Mouse (Mus musculus) retina, embryonic 14.5 days (tissue): Measurements from ENCODE around the gene Gm11172.
A peak's percentile ranks its signal among the peaks of the same experiment; 100 is the strongest.

Experiments used
- DNase-seq: peaks from one replicate; pipeline ENCODE4 v3.0.0-alpha.2; 2015; ENCODE audit warnings: low spot score

The Gm11172 gene

DNA sequence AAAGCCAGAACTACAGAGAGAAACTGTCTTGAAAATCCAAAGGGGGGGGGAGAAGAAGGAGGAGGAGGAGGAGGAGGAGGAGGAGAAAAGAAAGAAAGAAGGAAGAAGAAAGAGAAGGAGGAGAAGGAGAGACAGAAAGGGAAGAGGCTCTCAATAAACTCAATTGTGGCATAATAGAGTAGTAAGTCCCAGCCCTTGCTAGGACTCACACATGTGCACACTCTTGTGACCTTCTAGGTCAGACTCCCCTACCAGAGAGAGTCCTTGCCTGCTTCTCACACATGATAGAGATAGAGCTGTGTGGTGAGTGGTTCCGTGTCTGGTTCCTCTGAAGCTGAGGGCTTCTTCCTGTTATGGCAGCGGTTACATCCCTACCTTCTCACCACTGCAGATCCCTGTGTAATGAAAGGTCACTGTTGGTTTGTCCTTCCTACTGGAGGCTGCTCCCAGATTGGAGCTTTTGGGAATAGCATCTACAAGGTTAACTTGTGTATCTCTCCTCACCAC lies at the start of gene Gm11172:
Gm11172 (plus strand) TSS at position 51 of the 507 bp plus-strand sequence.
- no peak for DNase-seq

DNA sequence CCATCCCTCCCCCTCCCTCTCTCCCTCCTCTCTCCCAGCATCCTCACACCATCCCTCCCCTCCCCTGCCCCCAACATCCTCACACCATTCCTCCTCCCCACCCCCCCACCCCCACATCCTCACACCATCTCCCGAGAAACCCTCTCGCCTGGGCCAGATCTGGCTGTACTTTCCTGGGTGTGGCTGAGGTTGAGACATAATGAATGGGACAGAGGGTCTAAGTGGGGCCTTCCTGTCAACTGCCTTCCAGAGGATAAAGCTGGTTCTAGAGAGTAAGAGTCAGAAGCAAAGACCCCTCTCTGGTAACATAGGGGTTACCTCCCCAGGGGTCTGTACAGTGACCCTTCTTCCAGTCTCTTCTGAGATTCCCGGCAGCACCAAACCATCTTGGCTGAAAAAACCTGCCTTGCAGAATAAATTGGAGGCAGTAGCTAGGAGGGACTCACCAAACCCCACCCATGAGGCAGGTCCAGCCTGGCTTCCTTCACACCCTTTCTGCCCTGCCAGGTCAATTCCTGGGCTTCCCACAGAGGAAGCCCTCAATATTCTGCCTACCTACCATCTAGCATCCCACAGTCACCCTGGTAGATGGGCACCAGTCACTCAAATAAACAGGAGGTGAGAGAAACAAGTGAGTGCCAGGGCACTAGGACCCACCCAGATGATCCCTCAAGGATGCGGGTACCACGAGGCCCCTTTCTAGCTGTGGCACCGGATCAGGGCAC lies 49.0 kb upstream of the Gm11172 start:
- DNase-seq, result no peak

DNA sequence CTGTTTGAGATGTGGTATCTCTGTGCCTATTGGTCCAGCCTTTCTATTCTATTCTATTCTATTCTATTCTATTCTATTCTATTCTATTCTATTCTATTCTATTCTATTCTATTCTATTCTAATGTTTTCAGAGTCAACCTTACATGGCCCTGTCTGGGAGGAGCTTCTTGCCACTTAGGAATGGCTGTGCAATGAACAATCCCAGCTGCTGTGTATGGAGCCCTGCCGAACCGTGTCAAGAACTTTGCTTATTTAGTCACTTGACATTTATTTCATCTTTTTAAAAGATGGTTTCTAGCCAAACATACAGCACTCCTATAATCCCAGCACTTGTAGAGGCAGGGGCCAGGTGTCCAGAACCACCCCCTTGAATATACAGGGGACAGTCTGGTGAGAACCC lies 48.4 kb upstream of the Gm11172 start:
- no peak for DNase-seq

DNA sequence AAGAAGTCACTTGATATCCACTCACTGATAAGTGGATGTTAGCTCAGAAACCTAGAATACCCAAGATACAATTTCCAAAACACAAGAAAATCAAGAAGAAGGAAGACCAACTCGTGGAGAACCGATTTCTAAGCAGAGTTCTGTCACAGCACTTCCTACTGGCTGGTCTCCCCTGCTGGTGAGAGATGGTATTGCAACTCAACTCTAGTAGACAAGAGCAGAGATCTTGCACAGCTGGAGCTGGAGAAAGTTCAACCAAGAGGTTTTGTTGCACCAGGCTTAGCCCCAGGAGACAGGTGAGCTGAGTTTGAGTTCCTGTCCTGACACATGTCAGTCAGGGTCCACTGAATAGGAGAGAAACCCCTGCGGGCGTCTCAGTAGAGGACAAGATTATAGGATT lies 45.6 kb upstream of the Gm11172 start:
- peak; percentile 88 for DNase-seq

DNA sequence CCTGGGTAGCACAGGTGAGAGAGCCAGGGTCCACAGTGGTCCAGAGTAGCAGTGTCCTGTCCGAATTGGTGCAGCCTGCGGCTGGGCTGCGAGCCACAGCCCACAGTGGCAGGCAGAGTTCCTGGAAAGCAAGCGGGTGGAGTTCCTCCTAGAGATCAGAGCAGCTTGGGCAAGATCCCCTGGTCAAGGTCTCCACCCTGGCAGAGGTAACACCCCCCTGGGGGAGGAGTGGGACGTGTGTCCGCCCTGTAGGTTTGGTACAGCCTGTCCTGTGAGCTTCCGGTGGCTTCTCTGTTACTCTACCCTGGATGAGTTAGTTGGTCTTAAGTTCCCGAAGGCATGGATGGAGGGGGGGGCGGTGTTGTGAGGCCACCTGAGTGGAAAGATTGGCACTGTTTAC lies 43.9 kb upstream of the Gm11172 start:
- no peak for DNase-seq

GRCm38 (mm10) chr16:10769661-10770060 lies 43.1 kb upstream of the Gm11172 start:
- DNase-seq, result no peak

DNA sequence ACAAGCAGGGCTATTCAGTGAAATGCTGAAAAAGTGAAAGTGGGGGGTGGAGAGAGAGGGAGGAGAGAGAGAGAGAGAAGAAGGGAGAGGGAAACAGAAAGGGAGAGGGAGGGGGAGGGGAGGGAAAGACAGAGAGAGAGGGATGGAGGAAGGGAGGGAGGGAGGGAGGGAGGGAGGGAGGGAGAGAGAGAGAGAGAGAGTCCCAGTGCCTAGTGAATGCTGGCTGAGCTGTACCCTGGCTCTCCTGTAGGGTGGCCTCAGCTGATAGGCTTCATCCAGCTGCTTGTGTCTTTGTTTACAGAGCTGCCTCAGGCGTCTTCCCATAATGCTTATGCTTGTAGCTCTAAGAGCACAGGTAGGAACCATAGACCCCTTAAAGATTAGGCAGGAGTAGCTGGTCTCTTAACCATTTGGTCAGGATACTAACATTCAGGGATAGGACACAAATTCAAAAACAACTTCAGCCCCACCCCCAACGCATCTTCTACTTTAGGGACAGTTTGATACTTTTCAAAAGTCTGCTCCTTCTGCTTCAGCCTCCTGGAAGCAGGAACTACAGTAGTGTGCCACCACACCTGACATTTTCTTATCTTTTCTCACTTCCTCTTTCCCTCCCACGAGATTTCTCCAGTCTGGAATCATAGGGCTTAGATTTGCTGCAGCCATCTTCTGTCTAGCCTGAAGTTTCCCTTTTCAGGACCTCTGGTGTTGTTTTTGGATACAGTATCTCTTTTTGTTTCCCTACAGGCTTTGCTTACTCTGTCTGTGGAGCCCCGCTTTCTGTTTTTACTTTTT lies 42.0 kb upstream of the Gm11172 start:
- DNase-seq, result no peak

GRCm38 (mm10) chr16:10771769-10772510 lies 40.8 kb upstream of the Gm11172 start:
- DNase-seq, result no peak

DNA sequence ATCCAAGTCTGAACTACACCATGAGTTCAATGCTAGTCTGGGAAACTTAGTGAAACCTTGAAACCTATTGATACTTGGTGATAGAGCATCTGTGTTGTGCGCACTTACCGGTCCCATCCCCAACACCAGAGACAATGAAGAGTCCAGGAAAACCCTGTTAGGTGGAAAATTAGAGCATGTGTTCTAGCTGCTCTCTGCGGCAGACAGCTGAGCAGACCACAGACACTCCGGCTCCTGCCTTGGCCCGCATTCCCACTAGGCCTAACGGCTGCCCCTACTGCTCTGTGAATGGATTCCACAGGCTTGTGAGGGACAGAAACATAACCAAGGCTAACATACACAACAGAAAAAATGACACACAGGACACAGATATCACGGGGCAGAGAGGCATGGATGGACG lies 39.2 kb upstream of the Gm11172 start:
- DNase-seq, result no peak

GRCm38 (mm10) chr16:10774726-10775125 lies 38.0 kb upstream of the Gm11172 start:
- DNase-seq, result no peak

- no peak for DNase-seq
Measured at GRCm38 (mm10) chr16:10776322-10776721, 36.4 kb upstream of the Gm11172 start.

- DNase-seq, result no peak
Measured at GRCm38 (mm10) chr16:10777579-10778160, 35.0 kb upstream of the Gm11172 start.

DNA sequence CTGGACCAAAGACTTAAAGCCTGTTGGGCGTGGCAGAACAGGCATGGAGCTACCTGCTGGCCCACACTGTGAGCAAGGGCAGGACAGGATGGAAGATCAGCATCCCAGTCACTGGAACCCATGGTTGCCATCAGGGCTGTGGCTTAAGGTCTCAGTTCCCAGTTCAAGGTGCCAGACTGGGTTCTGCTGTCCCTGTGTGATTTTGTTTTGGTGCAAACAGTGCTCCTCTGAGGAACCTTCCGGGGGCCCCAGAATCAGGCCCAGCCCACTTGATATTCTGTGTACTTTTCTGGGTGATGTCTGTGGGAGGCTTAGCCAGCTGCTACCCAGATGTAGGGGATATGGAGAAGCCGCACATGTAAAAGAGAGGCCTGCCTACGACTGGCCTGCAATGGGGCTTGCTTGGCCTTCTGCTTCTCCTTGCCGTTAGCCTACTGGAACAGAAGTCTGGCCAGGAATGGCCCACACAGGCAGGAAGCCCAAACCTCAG lies 32.0 kb upstream of the Gm11172 start:
- no peak for DNase-seq

- peak; percentile 31 for DNase-seq
Measured at GRCm38 (mm10) chr16:10781862-10782371, 30.8 kb upstream of the Gm11172 start.

DNA sequence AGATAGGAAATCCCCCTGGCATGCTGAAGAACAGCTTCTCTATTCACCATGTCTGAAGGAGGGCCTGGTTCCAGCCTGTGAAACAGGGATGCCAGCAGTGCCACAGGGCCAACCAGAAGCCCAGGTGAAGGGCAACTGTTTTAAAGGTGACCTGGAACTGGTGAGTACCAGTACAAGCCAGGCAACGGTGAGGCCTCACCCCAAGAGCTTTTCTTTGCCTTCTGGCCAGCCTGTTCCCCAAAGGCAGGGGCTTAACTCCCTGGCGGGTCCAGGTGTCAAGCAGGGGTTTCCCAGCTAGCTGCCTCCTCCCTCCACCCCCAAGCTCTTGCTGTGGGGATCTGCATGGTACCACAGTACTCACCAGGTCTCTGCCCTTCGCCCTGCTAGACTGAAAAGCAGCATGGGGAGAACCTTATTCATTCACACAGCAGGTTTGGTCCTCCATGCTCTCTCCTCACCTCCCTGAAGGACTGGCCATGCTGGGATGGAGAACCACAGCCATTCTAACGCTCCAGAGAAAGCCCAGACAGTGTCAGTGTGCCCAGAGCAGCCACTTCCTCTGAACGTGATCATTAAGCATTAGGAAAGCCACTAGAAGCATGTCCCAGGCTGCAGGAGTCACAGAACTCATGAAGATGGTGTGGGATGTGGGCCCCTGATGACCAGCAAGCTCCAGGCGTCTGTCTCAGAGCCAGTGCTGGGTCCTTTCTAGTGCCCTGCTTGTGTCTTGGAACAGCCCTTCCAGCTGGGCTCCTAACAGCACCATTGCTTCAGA lies 30.2 kb upstream of the Gm11172 start:
- no peak for DNase-seq

GRCm38 (mm10) chr16:10783152-10783434 lies 29.6 kb upstream of the Gm11172 start:
- DNase-seq, result no peak

DNA sequence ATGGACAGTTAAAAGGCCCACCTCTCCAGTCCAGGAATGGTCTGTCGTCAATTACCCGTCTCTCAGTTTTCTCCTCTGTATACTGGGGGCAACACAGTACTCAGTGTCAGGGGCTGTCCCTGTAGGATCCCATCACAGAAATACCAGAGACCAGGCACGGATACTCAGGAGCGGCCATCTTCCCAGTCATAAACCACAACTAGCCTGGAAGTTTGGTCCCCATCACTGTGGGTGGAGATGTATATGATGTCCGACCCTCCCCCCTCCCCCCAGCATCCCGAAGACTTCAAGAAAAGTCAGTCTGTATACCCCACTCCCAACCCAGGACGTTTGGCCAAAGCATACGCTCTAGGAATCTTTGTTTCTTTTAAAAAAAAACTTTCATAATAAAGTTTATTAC lies 29.3 kb upstream of the Gm11172 start:
- no peak for DNase-seq

- DNase-seq, result peak; percentile 54
Measured at GRCm38 (mm10) chr16:10783883-10784792, 28.6 kb upstream of the Gm11172 start.

DNA sequence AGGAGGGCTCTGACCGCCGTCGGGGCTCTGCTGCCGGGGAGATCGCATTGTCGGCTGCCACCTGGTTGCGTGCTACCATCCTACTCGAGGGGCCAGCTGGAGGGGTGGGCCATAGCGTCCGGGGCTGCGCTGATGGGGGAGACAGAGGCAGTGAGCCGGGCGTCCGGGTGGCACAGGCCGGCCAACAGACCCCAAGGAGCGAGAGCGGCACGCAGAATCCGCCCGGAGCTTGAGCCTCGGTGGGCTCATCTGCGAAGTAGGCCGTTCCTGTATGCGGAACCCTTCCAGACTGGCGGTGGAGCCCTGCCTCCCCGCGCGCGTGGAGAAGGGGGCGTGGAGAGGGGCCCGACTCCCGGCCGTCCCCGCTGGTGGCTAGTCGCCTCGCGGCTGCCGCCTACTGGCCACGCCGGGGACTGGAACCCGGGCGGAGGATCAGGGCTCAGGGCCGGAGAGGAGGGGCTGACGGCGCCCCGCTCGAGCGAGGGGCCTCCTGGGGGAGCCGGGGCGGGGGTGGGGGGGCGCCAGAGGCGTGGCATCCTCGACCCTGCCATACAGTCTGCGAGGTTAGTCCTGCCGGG lies 27.8 kb upstream of the Gm11172 start:
- DNase-seq, result peak; percentile 95
